9 mouse cellular contexts compared by ENCODE assay signal in genomic region chr13:21790601-21791283, GRCm38 (mm10). TPM values are rescaled to one million over a fixed set of nuclear protein-coding genes. Genes with fewer than 3 reads are reported as not detected.
A peak's percentile ranks its signal among the peaks of the same experiment; 100 is the strongest.
DNase-seq lines count a peak whose midpoint lies in the region; ATAC-seq and TF ChIP-seq lines count a peak whose summit lies in the region.
"Had no signal": no experiment of that assay in that cellular context is flagged by ENCODE, and none has a peak within 500 bp of the region (broad histone marks: within the 10 kb centered on the region; RNA-seq: fewer than 3 reads in every experiment).

No protein-coding gene starts in this region.

- in situ Hi-C loops in ES-E14 (cut with MboI; ENCODE audit: low sequenced_read_pairs in 2 of 2, unreplicated experiment in 2 of 2) = no loop called here

- H3K9ac ChIP-seq in ES-E14 (ENCODE audit: insufficient read depth, low read depth, low read length, poor library complexity, severe bottlenecking) = peak overlapping the region; percentile 20; the same call in 1 of the 2 replicates
- H3K9ac ChIP-seq in forebrain, postnatal 0 days = peak overlapping the region; percentile 33; the same call in 1 of the 2 replicates

- peaks cover 18% of the 10 kb centered on the region for H3K4me1 ChIP-seq in heart, embryonic 10.5 days
- peaks cover 7% of the 10 kb centered on the region in 2 experiments; a peak in 3 of 4 replicates for H3K4me1 ChIP-seq in ES-E14 (ENCODE audit: control insufficient read depth in 2 of 2, insufficient read depth in 2 of 2, low read length in 2 of 2, poor library complexity in 1 of 2)
- peaks cover 7% of the 10 kb centered on the region for H3K4me1 ChIP-seq in forebrain, postnatal 0 days (ENCODE audit: insufficient read depth)
- peaks cover 39% of the 10 kb centered on the region for H3K4me1 ChIP-seq in midbrain, embryonic 10.5 days

- no peaks in the 10 kb centered on the region for H3K27me3 ChIP-seq in heart, embryonic 10.5 days (ENCODE audit: insufficient read depth, poor library complexity, severe bottlenecking)
- H3K27me3 ChIP-seq in forebrain, postnatal 0 days (ENCODE audit: insufficient read depth, low read length) = no peaks in the 10 kb centered on the region
- no peaks in the 10 kb centered on the region for H3K27me3 ChIP-seq in midbrain, embryonic 10.5 days (ENCODE audit: low read depth, poor library complexity, severe bottlenecking)
- H3K27me3 ChIP-seq: CH12.LX had no signal

- H3K4me2 ChIP-seq in forebrain, postnatal 0 days (ENCODE audit: low read depth) = peak overlapping the region; percentile 33

- no peak for ATAC-seq in forebrain, postnatal 0 days
- no peak for ATAC-seq in monocyte, adult 5-6 weeks (replicated peaks; ENCODE audit: insufficient number of reproducible peaks, low FRiP score, low TSS enrichment, poor library complexity, severe bottlenecking)

- H3K36me3 ChIP-seq in heart, embryonic 10.5 days = no peaks in the 10 kb centered on the region
- H3K36me3 ChIP-seq in ES-E14 (ENCODE audit: control insufficient read depth, insufficient read depth, low read length, poor library complexity, severe bottlenecking) = no peaks in the 10 kb centered on the region
- no peaks in the 10 kb centered on the region for H3K36me3 ChIP-seq in forebrain, postnatal 0 days (ENCODE audit: insufficient read depth)
- no peaks in the 10 kb centered on the region for H3K36me3 ChIP-seq in midbrain, embryonic 10.5 days

- no peak for TF ChIP-seq CTCF in forebrain, postnatal 0 days (IDR thresholded peaks at IDR 0.05; ENCODE audit: low read depth)

- no peaks in the 10 kb centered on the region for H3K9me3 ChIP-seq in heart, embryonic 10.5 days
- no peaks in the 10 kb centered on the region for H3K9me3 ChIP-seq in ES-E14 (ENCODE audit: control insufficient read depth, insufficient read depth, low read depth, low read length)
- no peaks in the 10 kb centered on the region for H3K9me3 ChIP-seq in forebrain, postnatal 0 days (ENCODE audit: low read length)
- H3K9me3 ChIP-seq in midbrain, embryonic 10.5 days (replicated peaks) = no peaks in the 10 kb centered on the region

- H3K4me3 ChIP-seq in heart, embryonic 10.5 days = peak overlapping the region; percentile 50
- H3K4me3 ChIP-seq in ES-E14 (ENCODE audit: insufficient read depth in 1 of 2, low read depth in 1 of 2, low read length in 2 of 2, poor library complexity in 1 of 2, severe bottlenecking in 1 of 2) = peak overlapping the region; percentile 8 to 19; a peak in 2 of 4 replicates
- H3K4me3 ChIP-seq in forebrain, postnatal 0 days (ENCODE audit: low read depth, low read length) = no peak overlapping the region
- peak overlapping the region; percentile 38 for H3K4me3 ChIP-seq in midbrain, embryonic 10.5 days

- H3K27ac ChIP-seq in heart, embryonic 10.5 days = peak overlapping the region; percentile 84
- H3K27ac ChIP-seq in ES-E14 (ENCODE audit: insufficient read depth, low read depth, low read length, poor library complexity, severe bottlenecking) = peak overlapping the region; percentile 64; the same call in 1 of the 2 replicates
- no peak overlapping the region for H3K27ac ChIP-seq in forebrain, postnatal 0 days (ENCODE audit: low read depth, low read length)
- H3K27ac ChIP-seq in midbrain, embryonic 10.5 days (replicated peaks) = peak overlapping the region; percentile 85

- 7% methylated on average over 18 of the region's 18 CpGs for WGBS in heart, embryonic 10.5 days
- 10% methylated on average over 17 of the region's 18 CpGs for WGBS in forebrain, postnatal 0 days
- WGBS in midbrain, embryonic 10.5 days = 7% methylated on average over 18 of the region's 18 CpGs

- DNase-seq in heart, embryonic 10.5 days (ENCODE audit: low spot score) = peak; percentile 69
- DNase-seq in heart, adult 8-10 months (ENCODE audit: low spot score) = no peak
- DNase-seq in ES-E14 (ENCODE audit: low read depth, low spot score) (peak; percentile 59), adipocyte (ENCODE audit: low spot score) (no peak)
- no peak for DNase-seq in forebrain, postnatal 0 days
- DNase-seq in midbrain, embryonic 10.5 days (ENCODE audit: low spot score) = peak; percentile 50
- no peak for DNase-seq in thymus, postnatal 10 days (ENCODE audit: low spot score in 2 of 2)

TF ChIP-seq in ES-E14, 5 proteins besides CTCF, POLR2A, EP300 and RAD21:
- TF ChIP-seq CHD2 (IDR thresholded peaks at IDR 0.05; ENCODE audit: low read depth, low read length) = no peak
- no peak for TF ChIP-seq ZC3H11A (IDR thresholded peaks at IDR 0.05; ENCODE audit: borderline replicate concordance, low read depth, low read length)
- TF ChIP-seq ZNF384 (IDR thresholded peaks at IDR 0.05; ENCODE audit: low read depth, low read length) = no peak
- no peak for TF ChIP-seq HCFC1 (IDR thresholded peaks at IDR 0.05; ENCODE audit: borderline replicate concordance, insufficient read depth, low read length)
- no peak for TF ChIP-seq MAFK (IDR thresholded peaks at IDR 0.05; ENCODE audit: insufficient read depth, low read depth, low read length)
TF ChIP-seq in ES-E14: peak in this region for 0.

RNA-seq across cellular contexts. Expression of gene Hist1h2bp, which starts 3.5 kb away (rescaled TPM):
- polyA plus RNA-seq in heart, embryonic 10.5 days (2016; fragmentation: Nextera tagmentation; extraction: Ambion mirVana) = 1.00 and 1.6 TPM in 2 replicates
- total RNA-seq in heart, adult 8-10 months (2022) = 1 to 10 TPM in 3 of 4 experiments, under 1 TPM in 1; 0.81 to 6.2 (median 1.3) TPM
- total RNA-seq in ES-E14 (2012; rRNA removed) = 634 and 879 TPM in 2 replicates
- total RNA-seq in forebrain, postnatal 0 days (2014; rRNA removed) = 46.4 and 70.5 TPM in 2 replicates
- polyA plus RNA-seq in forebrain, postnatal 0 days (2015; fragmentation: Nextera tagmentation; extraction: Ambion mirVana) = 0.28 TPM in 1 of 2 replicates, not detected in the other
- polyA plus RNA-seq in midbrain, embryonic 10.5 days (2016; fragmentation: Nextera tagmentation; extraction: Ambion mirVana) = 3.9 and 4.2 TPM in 2 replicates
- total RNA-seq in monocyte, adult 5-6 weeks (2017) = 5.2 to 12.6 TPM (median 8.0 TPM) in 3 replicates

RNA-seq across cellular contexts. Expression of gene Hist1h2an, which starts 3.7 kb away (rescaled TPM):
- 4.6 and 7.6 TPM in 2 replicates for polyA plus RNA-seq in heart, embryonic 10.5 days (2016; fragmentation: Nextera tagmentation; extraction: Ambion mirVana)
- total RNA-seq in heart, adult 8-10 months (2022) = 1 to 10 TPM in 1 of 4 experiments, not detected in 3; 1.1 TPM
- total RNA-seq in ES-E14 (2012; rRNA removed) = 657 and 889 TPM in 2 replicates
- total RNA-seq in forebrain, postnatal 0 days (2014; rRNA removed) = 143 and 154 TPM in 2 replicates
- polyA plus RNA-seq in forebrain, postnatal 0 days (2015; fragmentation: Nextera tagmentation; extraction: Ambion mirVana) = 1.1 and 1.6 TPM in 2 replicates
- 11.7 and 15.4 TPM in 2 replicates for polyA plus RNA-seq in midbrain, embryonic 10.5 days (2016; fragmentation: Nextera tagmentation; extraction: Ambion mirVana)
- 15.0 to 50.0 TPM (median 36.2 TPM) in 3 replicates for total RNA-seq in monocyte, adult 5-6 weeks (2017)

RNA-seq across cellular contexts. Expression of gene Hist1h3i, which starts 7.6 kb away (rescaled TPM):
- 51.2 and 119 TPM in 2 replicates for polyA plus RNA-seq in heart, embryonic 10.5 days (2016; fragmentation: Nextera tagmentation; extraction: Ambion mirVana)
- 10 to 100 TPM in 1 of 4 experiments, 1 to 10 TPM in 3; 6.6 to 10.5 (median 8.8) TPM for total RNA-seq in heart, adult 8-10 months (2022)
- 874 and 1,089 TPM in 2 replicates for total RNA-seq in ES-E14 (2012; rRNA removed)
- 282 and 291 TPM in 2 replicates for total RNA-seq in forebrain, postnatal 0 days (2014; rRNA removed)
- 20.0 and 34.1 TPM in 2 replicates for polyA plus RNA-seq in forebrain, postnatal 0 days (2015; fragmentation: Nextera tagmentation; extraction: Ambion mirVana)
- 114 and 126 TPM in 2 replicates for polyA plus RNA-seq in midbrain, embryonic 10.5 days (2016; fragmentation: Nextera tagmentation; extraction: Ambion mirVana)
- 8.6 to 11.4 TPM in 2 of 3 replicates, not detected in the other for total RNA-seq in monocyte, adult 5-6 weeks (2017)

RNA-seq across cellular contexts. Expression of gene Hist1h1b, which starts 10.3 kb away (rescaled TPM):
- 12.2 and 12.8 TPM in 2 replicates for polyA plus RNA-seq in heart, embryonic 10.5 days (2016; fragmentation: Nextera tagmentation; extraction: Ambion mirVana)
- 1 to 10 TPM in 3 of 4 experiments, under 1 TPM in 1; 0.62 to 4.7 (median 2.5) TPM for total RNA-seq in heart, adult 8-10 months (2022)
- total RNA-seq in ES-E14 (2012; rRNA removed) = 619 and 849 TPM in 2 replicates
- total RNA-seq in forebrain, postnatal 0 days (2014; rRNA removed) = 140 and 182 TPM in 2 replicates
- polyA plus RNA-seq in forebrain, postnatal 0 days (2015; fragmentation: Nextera tagmentation; extraction: Ambion mirVana) = 4.0 and 4.7 TPM in 2 replicates
- polyA plus RNA-seq in midbrain, embryonic 10.5 days (2016; fragmentation: Nextera tagmentation; extraction: Ambion mirVana) = 31.5 and 37.7 TPM in 2 replicates
- total RNA-seq in monocyte, adult 5-6 weeks (2017) = 74.2 to 131 TPM (median 93.8 TPM) in 3 replicates

RNA-seq across cellular contexts. Expression of gene Hist1h2bq, which starts 19.3 kb away (rescaled TPM):
- 9.9 and 15.1 TPM in 2 replicates for polyA plus RNA-seq in heart, embryonic 10.5 days (2016; fragmentation: Nextera tagmentation; extraction: Ambion mirVana)
- total RNA-seq in heart, adult 8-10 months (2022) = 10 to 100 TPM; 25.7 to 37.7 (median 29.1) TPM
- total RNA-seq in ES-E14 (2012; rRNA removed) = 1,775 and 2,433 TPM in 2 replicates
- 214 and 268 TPM in 2 replicates for total RNA-seq in forebrain, postnatal 0 days (2014; rRNA removed)
- polyA plus RNA-seq in forebrain, postnatal 0 days (2015; fragmentation: Nextera tagmentation; extraction: Ambion mirVana) = 4.6 and 5.2 TPM in 2 replicates
- 15.4 and 17.4 TPM in 2 replicates for polyA plus RNA-seq in midbrain, embryonic 10.5 days (2016; fragmentation: Nextera tagmentation; extraction: Ambion mirVana)
- 1.1 to 64.9 TPM (median 28.6 TPM) in 3 replicates for total RNA-seq in monocyte, adult 5-6 weeks (2017)

Comparison
In these comparisons a context has a peak if more than half of its experiments do, and no peak if none do; other contexts are left out.
1. DNase-seq: peak in heart, embryonic 10.5 days (single experiment), ES-E14 (single experiment) and midbrain, embryonic 10.5 days (single experiment); none in heart, adult 8-10 months (single experiment), forebrain, postnatal 0 days (single experiment), adipocyte (single experiment) and thymus, postnatal 10 days (0 of 2).
2. RNA of gene Hist1h3i, which starts 7.6 kb away (total RNA-seq): 874 to 1,089 TPM in ES-E14 and 282 to 291 TPM in forebrain, postnatal 0 days; 6.6 to 10.5 TPM in heart, adult 8-10 months and 8.6 to 11.4 TPM in monocyte, adult 5-6 weeks; every median in the first group is over 10 times any median in the second.